Mouse (Mus musculus): ENCODE data around the gene Duoxa2. TPM values are rescaled to one million over a fixed set of nuclear protein-coding genes. Genes with fewer than 3 reads are reported as not detected.
"Not testable (repeated sequence)": the region's sequence is repeated elsewhere in the genome, so short reads cannot be mapped to it uniquely, and the experiment has no call there.

Duoxa2 gene
- polyA plus RNA-seq, 1 experiment from 2014 or later, result not detected

DNA sequence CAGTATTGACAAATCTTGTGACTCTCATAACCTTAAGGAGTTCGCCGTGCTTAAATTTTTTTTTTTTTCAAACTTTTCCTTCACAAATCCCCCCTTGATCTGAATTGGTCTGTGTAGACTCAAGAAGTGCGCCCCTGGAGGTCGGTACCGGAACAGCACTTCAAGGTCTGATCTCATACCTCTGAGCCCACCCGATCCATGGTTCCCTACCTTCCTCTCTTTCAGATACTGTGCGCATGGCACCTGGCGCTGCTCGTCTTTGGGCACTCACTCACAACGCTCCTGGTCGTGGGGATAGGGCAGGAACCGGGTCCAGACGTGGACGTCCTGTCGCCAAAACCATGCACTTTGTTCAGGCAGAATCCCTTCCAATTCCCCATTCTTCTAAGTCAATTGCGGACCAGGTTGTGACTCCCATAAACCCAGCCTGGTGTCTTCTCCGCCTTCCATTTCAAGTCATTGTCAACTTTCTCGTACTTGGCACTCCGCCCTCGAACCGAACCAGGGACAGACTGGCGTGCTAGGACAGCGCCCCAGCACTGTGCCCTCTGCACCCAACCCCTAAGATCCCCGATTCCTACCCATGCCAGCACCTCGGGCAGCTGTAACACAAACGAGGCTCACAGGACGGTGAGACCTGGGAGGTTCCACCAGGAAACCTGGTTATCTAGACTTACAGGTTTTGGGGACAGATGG, 14.2 kb downstream of the Duoxa2 start:
- H3K27ac ChIP-seq, result no peak overlapping the region
- peak overlapping the region; percentile 61 for H3K4me2 ChIP-seq
- no peaks in the 10 kb centered on the region for H3K36me3 ChIP-seq
- no peak for ATAC-seq (replicated peaks; ENCODE audit: insufficient number of reproducible peaks, insufficient read depth, low FRiP score, low read depth)
- peaks cover 94% of the 10 kb centered on the region for H3K27me3 ChIP-seq
- peaks cover 12% of the 10 kb centered on the region for H3K4me1 ChIP-seq (replicated peaks)
- WGBS, result 2% methylated on average over 27 of the region's 27 CpGs
- peak overlapping the region; percentile 34 for H3K4me3 ChIP-seq
- peak overlapping the region; percentile 36; the same call in 1 of the 2 replicates for H3K9ac ChIP-seq
- H3K9me3 ChIP-seq (replicated peaks), result no peaks in the 10 kb centered on the region

DNA sequence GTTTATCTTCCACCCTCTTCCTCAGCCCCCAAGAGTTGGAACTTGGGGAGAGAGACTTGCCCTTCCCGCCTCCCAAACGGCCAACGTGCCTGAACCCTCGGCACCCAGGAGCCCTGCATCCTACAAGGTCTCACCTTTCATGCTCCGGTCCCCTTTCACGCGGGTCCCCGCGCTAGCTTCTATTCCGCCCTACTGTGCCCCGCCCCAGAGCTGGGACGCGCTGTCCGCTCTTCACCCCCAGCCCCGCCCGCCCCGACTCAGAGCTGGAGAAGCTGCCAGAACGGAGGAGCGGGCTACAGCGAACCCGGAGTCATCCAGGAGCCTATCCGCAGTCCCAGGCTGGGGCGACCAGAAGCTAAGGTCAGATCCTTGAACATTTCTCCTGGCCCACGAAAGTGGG, 14.8 kb downstream of the Duoxa2 start, which contains the start of gene Duoxa1:
Gene Duoxa1 (minus strand): TSS at position 195 of the 400 bp plus-strand sequence.
- Histone ChIP-seq H3K36me3 (no peaks in the 10 kb centered on the region), H3K9ac (peak within 1 kb of the TSS; percentile 36; the same call in 1 of the 2 replicates), H3K4me2 (peak within 1 kb of the TSS; percentile 61), H3K4me1 (replicated peaks) (peaks cover 12% of the 10 kb centered on the region), H3K27me3 (peaks cover 96% of the 10 kb centered on the region), H3K9me3 (replicated peaks) (no peaks in the 10 kb centered on the region), H3K4me3 (peak within 1 kb of the TSS; percentile 34), H3K27ac (no peak within 1 kb of the TSS)
- WGBS, result 2% methylated on average over 24 of the region's 24 CpGs
- 0 out of 2 replicates have a peak, but pooled peaks have one; percentile 14 for ATAC-seq (replicated peaks; ENCODE audit: insufficient number of reproducible peaks, insufficient read depth, low FRiP score, low read depth)

DNA sequence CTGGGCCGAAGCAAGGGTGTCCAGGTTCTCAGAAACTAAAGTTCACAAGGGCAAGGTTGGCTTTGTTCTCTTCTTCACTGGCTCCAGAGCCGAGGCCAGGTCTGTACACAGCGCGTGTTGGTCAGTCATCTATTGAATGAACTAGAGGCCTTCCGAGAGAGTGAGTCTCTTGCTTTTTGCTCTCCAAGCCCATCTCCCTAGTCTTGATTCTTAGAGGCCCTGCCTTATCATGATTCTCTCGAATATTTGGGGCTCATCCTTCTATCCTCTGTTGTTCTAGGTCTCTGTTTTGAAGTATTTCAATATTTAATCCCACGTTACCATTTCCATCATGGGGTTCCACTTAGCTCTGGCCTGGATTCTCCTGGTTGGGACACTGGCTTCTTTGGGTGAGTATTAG, 16.7 kb downstream of the Duoxa2 start, which contains the start of gene Duox1:
Gene Duox1 (plus strand): TSS at position 301 of the 400 bp plus-strand sequence.
- H3K9me3 ChIP-seq (replicated peaks), result no peaks in the 10 kb centered on the region
- no peak within 1 kb of the TSS for H3K4me3 ChIP-seq
- H3K27me3 ChIP-seq, result peaks cover 83% of the 10 kb centered on the region
- ATAC-seq (replicated peaks; ENCODE audit: insufficient number of reproducible peaks, insufficient read depth, low FRiP score, low read depth), result no peak
- no peak within 1 kb of the TSS for H3K9ac ChIP-seq
- WGBS, result 83% methylated on average over 7 of the region's 7 CpGs
- no peaks in the 10 kb centered on the region for H3K36me3 ChIP-seq
- H3K4me1 ChIP-seq (replicated peaks), result peaks cover 12% of the 10 kb centered on the region
- no peak within 1 kb of the TSS for H3K4me2 ChIP-seq
- H3K27ac ChIP-seq, result no peak within 1 kb of the TSS

DNA sequence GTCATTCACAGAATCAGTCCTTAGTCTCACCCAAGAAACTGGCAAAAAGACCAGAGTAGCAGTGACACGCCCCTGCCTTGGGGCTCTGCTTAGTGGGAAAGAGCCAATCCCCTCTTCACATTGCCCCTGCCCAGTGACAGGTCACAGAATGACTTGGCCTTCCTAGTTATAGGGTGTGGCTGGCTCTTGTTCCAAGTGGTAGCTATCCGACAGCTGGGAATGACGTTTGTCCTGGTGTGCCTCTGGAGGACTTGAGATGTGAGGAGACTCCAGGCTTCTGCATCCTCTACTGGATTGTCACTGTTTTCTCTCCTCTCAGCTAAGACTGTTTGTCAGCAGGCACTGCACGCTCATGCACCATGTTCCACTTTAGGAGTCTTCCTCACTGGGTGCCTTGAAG, 18.7 kb downstream of the Duoxa2 start:
- no peaks in the 10 kb centered on the region for H3K9me3 ChIP-seq (replicated peaks)
- WGBS, result 50% methylated on average over 4 of the region's 4 CpGs
- H3K4me1 ChIP-seq (replicated peaks), result peaks cover 12% of the 10 kb centered on the region
- H3K4me3 ChIP-seq, result no peak overlapping the region
- H3K4me2 ChIP-seq, result no peak overlapping the region
- H3K27me3 ChIP-seq, result peaks cover 64% of the 10 kb centered on the region
- H3K36me3 ChIP-seq, result no peaks in the 10 kb centered on the region
- no peak for ATAC-seq (replicated peaks; ENCODE audit: insufficient number of reproducible peaks, insufficient read depth, low FRiP score, low read depth)
- H3K27ac ChIP-seq, result no peak overlapping the region
- no peak overlapping the region for H3K9ac ChIP-seq

DNA sequence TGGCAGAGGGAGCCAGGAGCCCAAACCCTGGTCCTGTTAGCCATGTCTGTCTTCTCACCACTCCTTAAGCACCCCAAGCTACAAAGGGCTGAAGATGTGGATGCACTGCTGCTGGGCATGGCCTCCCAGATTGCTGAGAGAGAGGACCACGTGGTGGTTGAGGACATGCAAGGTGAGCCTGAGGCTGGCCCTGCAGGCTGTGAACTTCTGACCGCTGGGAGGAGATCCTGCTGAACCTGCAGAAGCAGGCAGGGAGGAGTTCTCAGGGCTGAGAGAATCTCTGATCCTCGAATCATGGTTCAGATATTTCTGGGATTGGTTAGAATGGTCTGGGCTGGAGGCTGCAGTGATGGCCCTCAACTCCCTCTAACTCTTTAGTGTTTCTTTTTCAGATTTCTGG, 25.3 kb downstream of the Duoxa2 start:
- no peaks in the 10 kb centered on the region for H3K36me3 ChIP-seq
- no peak overlapping the region for H3K4me3 ChIP-seq
- H3K27me3 ChIP-seq, result 0 out of 2 replicates have a peak, but pooled peaks cover 2% of the 10 kb centered on the region
- H3K4me2 ChIP-seq, result no peak overlapping the region
- H3K4me1 ChIP-seq (replicated peaks), result 0 out of 2 replicates have a peak, but pooled peaks cover 2% of the 10 kb centered on the region
- no peaks in the 10 kb centered on the region for H3K9me3 ChIP-seq (replicated peaks)
- ATAC-seq (replicated peaks; ENCODE audit: insufficient number of reproducible peaks, insufficient read depth, low FRiP score, low read depth), result no peak
- no peak overlapping the region for H3K9ac ChIP-seq
- H3K27ac ChIP-seq, result no peak overlapping the region
- WGBS, result 51% methylated on average over 3 of the region's 3 CpGs

DNA sequence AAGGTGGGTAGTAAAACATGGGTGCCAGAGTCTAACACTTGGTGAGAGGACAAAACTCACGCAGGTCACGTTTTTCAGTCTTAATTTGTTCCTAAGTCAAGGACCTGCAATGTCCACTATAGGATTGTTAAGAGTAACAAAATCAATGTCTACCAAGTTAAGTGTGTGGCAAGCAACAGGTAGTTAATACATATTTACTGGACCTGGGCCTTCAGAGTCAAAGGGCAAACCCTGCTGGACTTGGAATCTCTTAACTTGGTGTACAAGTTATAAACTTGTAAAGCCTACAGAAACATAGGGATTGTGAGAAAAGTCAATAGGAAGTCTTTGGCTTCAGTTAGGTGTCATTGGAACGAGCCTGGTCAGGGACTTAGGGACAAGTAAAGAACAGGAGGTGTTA, 25.9 kb downstream of the Duoxa2 start:
- no peak overlapping the region for H3K4me3 ChIP-seq
- H3K27me3 ChIP-seq, result no peaks in the 10 kb centered on the region
- ATAC-seq (replicated peaks; ENCODE audit: insufficient number of reproducible peaks, insufficient read depth, low FRiP score, low read depth), result no peak
- no peak overlapping the region for H3K9ac ChIP-seq
- WGBS, result 66% methylated on average over 3 of the region's 3 CpGs
- H3K9me3 ChIP-seq (replicated peaks), result no peaks in the 10 kb centered on the region
- no peaks in the 10 kb centered on the region for H3K36me3 ChIP-seq
- 0 out of 2 replicates have a peak, but pooled peaks cover 2% of the 10 kb centered on the region for H3K4me1 ChIP-seq (replicated peaks)
- no peak overlapping the region for H3K4me2 ChIP-seq
- no peak overlapping the region for H3K27ac ChIP-seq

DNA sequence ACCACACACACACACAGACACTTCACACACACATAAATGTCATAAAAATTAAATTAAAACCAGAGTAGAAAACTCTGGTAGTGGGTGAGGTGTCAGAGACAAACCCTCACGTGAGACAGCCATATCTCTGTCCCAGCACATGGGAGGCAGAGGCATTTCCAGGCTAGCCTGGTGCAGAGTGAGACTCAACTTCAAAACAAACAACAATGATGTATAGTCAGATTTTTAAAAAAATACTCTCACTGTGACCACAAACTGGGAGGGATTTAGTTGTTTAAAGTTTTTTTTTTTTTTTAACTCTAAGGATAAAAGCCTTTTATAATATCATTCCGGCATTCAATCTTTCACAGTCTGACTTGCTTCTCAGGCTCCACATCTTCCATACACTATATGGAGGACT, 26.7 kb downstream of the Duoxa2 start:
- Histone ChIP-seq H3K9me3 (replicated peaks) (no peaks in the 10 kb centered on the region), H3K4me2 (no peak overlapping the region), H3K4me1 (replicated peaks) (0 out of 2 replicates have a peak, but pooled peaks cover 2% of the 10 kb centered on the region), H3K36me3 (no peaks in the 10 kb centered on the region), H3K27ac (no peak overlapping the region), H3K4me3 (no peak overlapping the region), H3K27me3 (no peaks in the 10 kb centered on the region), H3K9ac (no peak overlapping the region)
- WGBS, result 59% methylated on average over 2 of the region's 2 CpGs
- ATAC-seq (replicated peaks; ENCODE audit: insufficient number of reproducible peaks, insufficient read depth, low FRiP score, low read depth), result no peak

DNA sequence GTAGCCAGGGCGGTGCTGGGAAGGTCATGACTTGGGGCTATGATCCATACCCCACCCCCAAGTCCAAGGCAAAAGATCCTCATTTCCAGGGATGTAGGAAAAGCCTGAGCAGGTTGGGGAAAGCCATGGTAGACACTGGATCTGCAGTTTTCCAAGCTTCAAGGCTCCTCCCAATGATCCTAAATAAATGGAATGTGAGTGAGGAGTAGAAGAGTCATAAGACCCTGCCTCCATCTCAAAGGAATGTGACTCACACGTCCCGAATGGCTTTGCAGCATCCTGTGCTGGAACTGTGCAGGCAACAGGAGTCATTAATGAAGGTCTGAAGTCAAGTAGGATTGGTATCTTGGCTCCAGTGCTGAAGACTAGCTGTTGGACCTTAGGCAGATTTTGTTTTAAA, 29.3 kb downstream of the Duoxa2 start:
- Histone ChIP-seq H3K36me3 (no peaks in the 10 kb centered on the region), H3K9ac (no peak overlapping the region), H3K27ac (no peak overlapping the region), H3K4me1 (replicated peaks) (0 out of 2 replicates have a peak, but pooled peaks cover 2% of the 10 kb centered on the region), H3K27me3 (no peaks in the 10 kb centered on the region), H3K4me3 (no peak overlapping the region), H3K9me3 (replicated peaks) (no peaks in the 10 kb centered on the region), H3K4me2 (no peak overlapping the region)
- WGBS, result 37% methylated on average over 3 of the region's 3 CpGs
- ATAC-seq (replicated peaks; ENCODE audit: insufficient number of reproducible peaks, insufficient read depth, low FRiP score, low read depth), result no peak

DNA sequence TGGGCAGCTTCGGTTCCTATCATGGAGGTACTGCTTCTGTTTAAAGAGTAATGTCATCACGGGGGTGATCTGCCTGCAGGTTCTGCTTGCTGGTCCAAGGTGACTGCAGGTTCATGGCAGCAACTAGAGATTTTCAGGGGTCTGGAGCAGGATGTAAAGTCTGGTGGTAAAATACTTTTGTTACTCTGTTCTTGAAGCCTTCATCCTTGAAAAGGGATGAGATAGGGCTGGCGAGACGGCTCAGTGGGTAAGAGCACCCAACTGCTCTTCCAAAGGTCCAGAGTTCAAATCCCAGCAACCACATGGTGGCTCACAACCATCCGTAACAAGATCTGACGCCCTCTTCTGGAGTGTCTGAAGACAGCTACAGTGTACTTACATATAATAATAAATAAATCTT, 31.6 kb downstream of the Duoxa2 start:
- ATAC-seq (replicated peaks; ENCODE audit: insufficient number of reproducible peaks, insufficient read depth, low FRiP score, low read depth); H3K4me1 ChIP-seq (replicated peaks); H3K36me3 ChIP-seq; H3K9ac ChIP-seq; H3K4me2 ChIP-seq; H3K27me3 ChIP-seq; H3K4me3 ChIP-seq; H3K27ac ChIP-seq; H3K9me3 ChIP-seq (replicated peaks): not testable (repeated sequence)
- 85% methylated on average over 6 of the region's 6 CpGs for WGBS

DNA sequence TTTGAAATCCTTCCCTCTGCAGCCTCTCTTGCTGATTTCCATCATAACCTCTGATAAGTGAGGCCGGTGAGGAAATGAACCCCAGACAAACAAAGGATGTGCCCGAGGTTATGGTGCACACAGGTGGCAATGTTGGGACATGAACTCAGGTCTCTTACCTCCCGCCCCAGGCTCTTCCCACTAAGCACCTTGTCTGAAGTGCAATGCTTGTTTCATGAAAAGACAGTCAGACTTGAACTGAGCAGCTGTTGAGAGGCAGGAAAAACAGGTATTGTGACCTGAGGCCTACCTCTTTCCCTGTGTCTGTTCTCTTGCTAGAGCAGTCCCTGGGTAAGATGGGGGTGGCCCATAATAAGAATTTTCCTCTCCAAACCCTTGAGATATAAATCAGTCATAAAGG, 33.5 kb downstream of the Duoxa2 start:
- no peaks in the 10 kb centered on the region for H3K27me3 ChIP-seq
- H3K4me2 ChIP-seq, result no peak overlapping the region
- H3K36me3 ChIP-seq, result no peaks in the 10 kb centered on the region
- H3K4me1 ChIP-seq (replicated peaks), result peaks cover 10% of the 10 kb centered on the region
- H3K4me3 ChIP-seq, result no peak overlapping the region
- WGBS, result 83% methylated on average over 3 of the region's 3 CpGs
- no peak overlapping the region for H3K27ac ChIP-seq
- no peak for ATAC-seq (replicated peaks; ENCODE audit: insufficient number of reproducible peaks, insufficient read depth, low FRiP score, low read depth)
- no peaks in the 10 kb centered on the region for H3K9me3 ChIP-seq (replicated peaks)
- H3K9ac ChIP-seq, result no peak overlapping the region

DNA sequence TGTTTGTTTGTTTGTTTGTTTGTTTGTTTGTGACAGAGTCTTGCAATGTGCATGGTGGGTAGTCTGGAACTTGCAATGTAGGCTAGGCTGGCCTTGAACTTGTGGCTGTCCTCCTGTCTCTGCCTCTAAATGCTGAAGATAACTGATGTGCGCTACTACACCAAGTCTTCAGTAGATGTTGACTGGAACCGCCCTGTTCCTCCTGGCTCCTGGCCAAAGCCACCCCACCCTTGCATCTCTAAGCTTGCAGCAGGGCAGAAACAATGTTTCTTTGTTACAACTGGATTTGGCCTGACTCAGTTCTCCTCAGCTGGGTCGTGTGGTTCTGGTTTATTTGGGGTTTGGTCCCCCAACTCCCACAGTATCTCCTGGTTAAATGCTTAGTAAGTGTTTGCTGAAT, 35.5 kb downstream of the Duoxa2 start:
- H3K4me2 ChIP-seq, result no peak overlapping the region
- no peaks in the 10 kb centered on the region for H3K36me3 ChIP-seq
- ATAC-seq (replicated peaks; ENCODE audit: insufficient number of reproducible peaks, insufficient read depth, low FRiP score, low read depth), result no peak
- peaks cover 8% of the 10 kb centered on the region for H3K4me1 ChIP-seq (replicated peaks)
- no peak overlapping the region for H3K9ac ChIP-seq
- no peaks in the 10 kb centered on the region for H3K9me3 ChIP-seq (replicated peaks)
- H3K27me3 ChIP-seq, result peaks cover 4% of the 10 kb centered on the region; the same call in 1 of the 2 replicates
- H3K27ac ChIP-seq, result no peak overlapping the region
- 52% methylated on average over 3 of the region's 3 CpGs for WGBS
- H3K4me3 ChIP-seq, result no peak overlapping the region

DNA sequence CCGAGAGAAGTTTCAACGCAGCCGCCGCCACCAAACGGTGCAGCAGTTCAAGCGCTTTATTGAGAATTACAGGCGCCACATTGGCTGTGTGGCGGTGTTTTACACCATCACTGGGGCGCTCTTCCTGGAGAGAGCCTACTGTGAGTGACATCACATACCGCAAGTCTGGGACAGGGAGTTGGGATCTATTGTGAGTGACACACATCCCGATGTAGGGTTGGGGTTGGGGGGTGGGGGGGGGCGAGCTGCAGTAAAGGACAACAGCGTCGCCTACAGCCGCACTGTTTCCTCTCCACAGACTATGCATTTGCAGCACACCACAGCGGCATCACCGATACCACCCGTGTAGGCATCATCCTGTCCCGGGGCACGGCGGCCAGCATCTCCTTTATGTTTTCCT, 38.6 kb downstream of the Duoxa2 start:
- peaks cover 4% of the 10 kb centered on the region; the same call in 1 of the 2 replicates for H3K27me3 ChIP-seq
- H3K36me3 ChIP-seq, result no peaks in the 10 kb centered on the region
- ATAC-seq (replicated peaks; ENCODE audit: insufficient number of reproducible peaks, insufficient read depth, low FRiP score, low read depth), result no peak
- H3K27ac ChIP-seq, result no peak overlapping the region
- H3K4me1 ChIP-seq (replicated peaks), result peaks cover 8% of the 10 kb centered on the region
- no peak overlapping the region for H3K4me3 ChIP-seq
- peak overlapping the region; percentile 11; the same call in 1 of the 2 replicates for H3K4me2 ChIP-seq
- 61% methylated on average over 21 of the region's 21 CpGs for WGBS
- H3K9ac ChIP-seq, result no peak overlapping the region
- no peaks in the 10 kb centered on the region for H3K9me3 ChIP-seq (replicated peaks)
